Mouse (Mus musculus) lung, embryonic 16.5 days (tissue): ENCODE measurements around the gene Mon1a. TPM values are rescaled to one million over a fixed set of nuclear protein-coding genes. Genes with fewer than 3 reads are reported as not detected.

ENCODE experiments used
- ATAC-seq: fragments of 200-750 bp; cut with Nextera tagmentation; 2 replicates; pipeline ENCODE4 v1.8.0; 2017; ENCODE audit warnings: low read depth, mild to moderate bottlenecking, moderate library complexity
- H3K27ac ChIP-seq: fragments of 300-500 bp; sonication (generic); 2 replicates; pipeline ENCODE4 v1.5.1; 2014; ENCODE audit warnings: mild to moderate bottlenecking, control low read depth, low read length
- H3K27me3 ChIP-seq: fragments of 300-500 bp; sonication (generic); 2 replicates; pipeline ENCODE4 v1.6.1; 2014; ENCODE audit warnings: low read depth, low read length, mixed read lengths; ENCODE audit not compliant: control insufficient read depth, insufficient read depth
- H3K36me3 ChIP-seq: fragments of 300-500 bp; sonication (generic); 2 replicates; pipeline ENCODE4 v1.6.1; 2014; ENCODE audit warnings: low read length; ENCODE audit not compliant: control insufficient read depth, insufficient read depth
- H3K4me1 ChIP-seq: fragments of 300-500 bp; sonication (generic); replicated peaks from 2 replicates; pipeline ENCODE4 v1.6.1; 2014; ENCODE audit warnings: low read length, mixed read lengths; ENCODE audit not compliant: control insufficient read depth, insufficient read depth
- H3K4me2 ChIP-seq: fragments of 300-500 bp; sonication (generic); 2 replicates; pipeline ENCODE4 v1.6.1; 2014; ENCODE audit warnings: low read depth, low read length, control low read depth
- H3K4me3 ChIP-seq: fragments of 300-500 bp; sonication (generic); 2 replicates; pipeline ENCODE4 v1.5.1; 2014; ENCODE audit warnings: mild to moderate bottlenecking, low read length, control low read depth
- H3K9ac ChIP-seq: fragments of 300-500 bp; sonication (generic); 2 replicates; pipeline ENCODE4 v1.6.1; 2014; ENCODE audit warnings: low read length, control low read depth
- H3K9me3 ChIP-seq: fragments of 300-500 bp; sonication (generic); 2 replicates; pipeline ENCODE4 v1.6.1; 2016; ENCODE audit warnings: low read length; ENCODE audit not compliant: control insufficient read depth
- WGBS: fragments of 180-500 bp; shearing (Covaris S2); extraction: QIAGEN DNeasy Blood & Tissue Kit; methylation state at CpG from one replicate; pipeline ENCODE4 v1.1.7; 2014; 5-methylcytosine and 5-hydroxymethylcytosine counted together
- polyA plus RNA-seq: library from polyadenylated mRNA; unstranded; fragments of >200 nt; fragmentation: Nextera tagmentation; extraction: Ambion mirVana; gene quantifications from 2 replicates; pipeline ENCODE4 v1.2.1, GENCODE M21; 2015

The Mon1a gene
- polyA plus RNA-seq, 1 experiment from 2014 or later, result 12.5 TPM

GRCm38 (mm10) chr9:107919441-107919840 is 31.5 kb downstream of the Mon1a start:
- H3K36me3 ChIP-seq, result no peaks in the 10 kb centered on the region
- H3K27ac ChIP-seq, result no peak overlapping the region
- H3K27me3 ChIP-seq, result no peaks in the 10 kb centered on the region
- ATAC-seq, result no peak
- WGBS, result 78% methylated on average over 5 of the region's 5 CpGs
- H3K4me1 ChIP-seq, result peaks cover 10% of the 10 kb centered on the region; the same call in 1 of the 2 replicates
- no peak overlapping the region for H3K4me3 ChIP-seq
- H3K4me2 ChIP-seq, result no peak overlapping the region
- H3K9me3 ChIP-seq, result no peaks in the 10 kb centered on the region
- no peak overlapping the region for H3K9ac ChIP-seq

GRCm38 (mm10) chr9:107923021-107923420 is 35.1 kb downstream of the Mon1a start:
- ATAC-seq, result no peak
- Histone ChIP-seq H3K27me3 (no peaks in the 10 kb centered on the region), H3K4me2 (no peak overlapping the region), H3K27ac (no peak overlapping the region), H3K9me3 (no peaks in the 10 kb centered on the region), H3K4me3 (no peak overlapping the region), H3K9ac (no peak overlapping the region), H3K4me1 (peaks cover 15% of the 10 kb centered on the region), H3K36me3 (no peaks in the 10 kb centered on the region)
- 36% methylated on average over 7 of the region's 7 CpGs for WGBS

GRCm38 (mm10) chr9:107923956-107924355 is 36.0 kb downstream of the Mon1a start:
- WGBS, result 26% methylated on average over 6 of the region's 6 CpGs
- H3K4me1 ChIP-seq, result peaks cover 17% of the 10 kb centered on the region
- ATAC-seq, result peak; percentile 34
- H3K4me3 ChIP-seq, result no peak overlapping the region
- H3K9me3 ChIP-seq, result no peaks in the 10 kb centered on the region
- no peak overlapping the region for H3K4me2 ChIP-seq
- no peaks in the 10 kb centered on the region for H3K27me3 ChIP-seq
- H3K27ac ChIP-seq, result no peak overlapping the region
- H3K36me3 ChIP-seq, result no peaks in the 10 kb centered on the region
- no peak overlapping the region for H3K9ac ChIP-seq

GRCm38 (mm10) chr9:107925251-107925650 is 37.3 kb downstream of the Mon1a start:
- no peak overlapping the region for H3K4me3 ChIP-seq
- no peak overlapping the region for H3K9ac ChIP-seq
- no peaks in the 10 kb centered on the region for H3K36me3 ChIP-seq
- H3K4me1 ChIP-seq, result peaks cover 17% of the 10 kb centered on the region
- H3K9me3 ChIP-seq, result no peaks in the 10 kb centered on the region
- no peak overlapping the region for H3K4me2 ChIP-seq
- H3K27me3 ChIP-seq, result no peaks in the 10 kb centered on the region
- 37% methylated on average over 3 of the region's 3 CpGs for WGBS
- no peak overlapping the region for H3K27ac ChIP-seq
- no peak for ATAC-seq

- Histone ChIP-seq H3K9me3 (no peaks in the 10 kb centered on the region), H3K27me3 (no peaks in the 10 kb centered on the region), H3K4me3 (no peak overlapping the region), H3K27ac (peak overlapping the region; percentile 81), H3K9ac (no peak overlapping the region), H3K4me1 (peaks cover 17% of the 10 kb centered on the region), H3K36me3 (no peaks in the 10 kb centered on the region), H3K4me2 (no peak overlapping the region)
- no peak for ATAC-seq
- WGBS, result 30% methylated on average over 9 of the region's 9 CpGs
Observed at GRCm38 (mm10) chr9:107926920-107927420, 39.0 kb downstream of the Mon1a start.

- H3K27ac ChIP-seq, result peak overlapping the region; percentile 81
- H3K4me1 ChIP-seq, result peaks cover 17% of the 10 kb centered on the region
- H3K36me3 ChIP-seq, result no peaks in the 10 kb centered on the region
- WGBS, result 46% methylated on average over 5 of the region's 5 CpGs
- H3K9ac ChIP-seq, result peak overlapping the region; percentile 5; the same call in 1 of the 2 replicates
- peak; percentile 88 for ATAC-seq
- H3K27me3 ChIP-seq, result no peaks in the 10 kb centered on the region
- no peak overlapping the region for H3K4me3 ChIP-seq
- no peak overlapping the region for H3K4me2 ChIP-seq
- no peaks in the 10 kb centered on the region for H3K9me3 ChIP-seq
Observed at GRCm38 (mm10) chr9:107927749-107928148, 39.8 kb downstream of the Mon1a start.

- Histone ChIP-seq H3K36me3 (no peaks in the 10 kb centered on the region), H3K27ac (peak within 1 kb of the TSS; percentile 81), H3K4me2 (no peak within 1 kb of the TSS), H3K4me3 (no peak within 1 kb of the TSS), H3K9me3 (no peaks in the 10 kb centered on the region), H3K27me3 (no peaks in the 10 kb centered on the region), H3K4me1 (peaks cover 17% of the 10 kb centered on the region), H3K9ac (peak within 1 kb of the TSS; percentile 5; the same call in 1 of the 2 replicates)
- no peak for ATAC-seq
- WGBS, result 63% methylated on average over 3 of the region's 3 CpGs
Observed at GRCm38 (mm10) chr9:107928169-107928568, 40.2 kb downstream of the Mon1a start, which contains the start of gene Actl11. Actl11 (plus strand) TSS chr9:107928469.

- H3K36me3 ChIP-seq, result no peaks in the 10 kb centered on the region
- WGBS, result 68% methylated on average over 4 of the region's 4 CpGs
- H3K4me2 ChIP-seq, result no peak overlapping the region
- H3K4me1 ChIP-seq, result peaks cover 10% of the 10 kb centered on the region
- no peak for ATAC-seq
- no peak overlapping the region for H3K9ac ChIP-seq
- no peak overlapping the region for H3K4me3 ChIP-seq
- peaks cover under 1% of the 10 kb centered on the region; the same call in 1 of the 2 replicates for H3K27me3 ChIP-seq
- H3K27ac ChIP-seq, result no peak overlapping the region
- no peaks in the 10 kb centered on the region for H3K9me3 ChIP-seq
Observed at GRCm38 (mm10) chr9:107932221-107932620, 44.3 kb downstream of the Mon1a start.

- H3K4me3 ChIP-seq, result no peak overlapping the region
- H3K9me3 ChIP-seq, result no peaks in the 10 kb centered on the region
- H3K27me3 ChIP-seq, result peaks cover 5% of the 10 kb centered on the region; the same call in 1 of the 2 replicates
- no peak overlapping the region for H3K27ac ChIP-seq
- H3K4me2 ChIP-seq, result no peak overlapping the region
- WGBS, result 85% methylated on average over 11 of the region's 11 CpGs
- no peak for ATAC-seq
- H3K9ac ChIP-seq, result no peak overlapping the region
- H3K36me3 ChIP-seq, result no peaks in the 10 kb centered on the region
- peaks cover 5% of the 10 kb centered on the region; the same call in 1 of the 2 replicates for H3K4me1 ChIP-seq
Observed at GRCm38 (mm10) chr9:107934146-107934545, 46.2 kb downstream of the Mon1a start.
